Mouse (Mus musculus): ENCODE results near the gene Bach2.

Gene Bach2

GRCm38 (mm10) chr4:32355935-32356617, 117.5 kb downstream of the Bach2 start:
- in situ Hi-C loops (cut with MboI), result no loop called here

GRCm38 (mm10) chr4:32357996-32358600, 119.5 kb downstream of the Bach2 start:
- in situ Hi-C loops (cut with MboI), result no loop called here

DNA sequence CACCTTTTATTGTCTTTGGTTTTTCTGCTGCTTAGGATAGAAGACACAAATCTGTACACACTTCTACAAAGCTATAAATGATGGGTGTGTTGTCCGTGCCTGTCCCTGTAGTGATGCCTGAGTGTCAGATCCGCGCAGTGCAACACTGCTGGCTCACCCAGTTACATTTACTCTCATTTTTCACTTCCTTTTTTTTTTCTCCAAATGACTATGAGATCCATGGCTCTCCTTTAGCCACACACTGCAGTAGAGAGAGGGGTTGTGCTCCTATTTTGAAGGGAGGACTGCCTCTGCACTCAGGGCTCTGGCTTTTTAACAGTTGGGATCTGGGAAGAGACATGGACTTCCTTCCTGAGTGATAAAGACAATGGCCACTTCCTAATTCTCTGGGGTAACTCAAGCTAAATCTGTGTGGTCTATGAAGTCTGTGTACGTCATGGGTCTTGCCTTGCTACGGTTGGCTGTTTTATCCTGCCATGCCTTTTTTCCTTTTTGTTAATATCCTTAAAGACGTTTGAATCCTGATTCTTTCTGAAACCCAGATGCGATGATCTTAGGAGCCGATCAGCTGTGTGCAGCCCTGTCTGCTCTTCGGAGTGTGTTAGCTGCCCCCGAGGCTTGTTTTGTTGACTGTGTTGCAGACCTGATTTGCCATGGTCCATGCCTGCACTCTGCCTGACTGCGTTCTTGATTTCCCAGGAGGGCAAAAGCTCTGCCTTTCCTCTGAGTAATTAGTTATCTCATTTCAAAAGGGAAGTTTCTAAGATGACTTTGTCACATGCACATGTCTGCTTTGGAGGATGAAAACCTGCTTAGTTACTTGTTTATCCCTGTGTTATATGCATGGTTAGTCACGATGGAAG, 120.2 kb downstream of the Bach2 start:
- in situ Hi-C loops (cut with MboI), result no loop called here

DNA sequence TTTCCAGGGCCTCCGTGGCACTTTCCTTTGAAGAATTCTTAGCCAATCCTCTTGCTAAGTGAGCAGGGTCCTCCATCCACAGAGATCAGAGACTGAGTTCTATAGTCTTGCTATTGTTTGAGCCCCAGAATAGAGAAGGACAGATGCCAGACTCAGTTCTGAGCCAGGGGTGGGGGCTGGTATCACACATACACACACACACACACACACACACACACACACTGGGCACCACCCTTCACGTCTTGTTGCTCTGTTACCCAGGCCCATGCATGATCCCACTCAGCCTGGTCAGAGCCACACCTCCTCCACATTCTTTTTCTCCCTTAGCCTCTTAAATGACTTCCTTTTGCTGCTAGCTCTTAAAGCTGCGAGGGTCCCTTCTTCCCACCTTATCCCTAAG, 121.0 kb downstream of the Bach2 start:
- in situ Hi-C loops (cut with MboI), result no loop called here

DNA sequence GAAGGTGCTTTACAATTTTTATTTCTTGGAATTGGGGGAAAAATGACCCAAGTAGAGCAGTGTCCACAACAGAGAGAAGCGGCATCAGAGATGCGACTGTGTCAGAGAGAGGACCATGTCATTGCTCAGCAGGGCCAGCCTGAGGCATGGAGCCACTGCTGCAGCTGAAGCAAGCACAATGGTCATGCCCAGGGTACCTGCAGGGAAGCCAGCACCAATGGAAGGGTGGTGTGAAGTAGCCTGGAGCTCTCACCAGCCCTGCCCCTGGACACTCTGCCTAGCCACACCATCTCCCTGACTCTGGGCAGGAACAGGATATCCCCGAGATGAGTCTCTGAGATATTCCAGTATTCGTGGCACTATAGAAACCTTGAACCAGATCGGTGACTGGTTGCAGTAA, 121.9 kb downstream of the Bach2 start:
- in situ Hi-C loops (cut with MboI), result no loop called here

- in situ Hi-C loops (cut with MboI), result no loop called here
Observed at GRCm38 (mm10) chr4:32363488-32363984, 124.9 kb downstream of the Bach2 start.

DNA sequence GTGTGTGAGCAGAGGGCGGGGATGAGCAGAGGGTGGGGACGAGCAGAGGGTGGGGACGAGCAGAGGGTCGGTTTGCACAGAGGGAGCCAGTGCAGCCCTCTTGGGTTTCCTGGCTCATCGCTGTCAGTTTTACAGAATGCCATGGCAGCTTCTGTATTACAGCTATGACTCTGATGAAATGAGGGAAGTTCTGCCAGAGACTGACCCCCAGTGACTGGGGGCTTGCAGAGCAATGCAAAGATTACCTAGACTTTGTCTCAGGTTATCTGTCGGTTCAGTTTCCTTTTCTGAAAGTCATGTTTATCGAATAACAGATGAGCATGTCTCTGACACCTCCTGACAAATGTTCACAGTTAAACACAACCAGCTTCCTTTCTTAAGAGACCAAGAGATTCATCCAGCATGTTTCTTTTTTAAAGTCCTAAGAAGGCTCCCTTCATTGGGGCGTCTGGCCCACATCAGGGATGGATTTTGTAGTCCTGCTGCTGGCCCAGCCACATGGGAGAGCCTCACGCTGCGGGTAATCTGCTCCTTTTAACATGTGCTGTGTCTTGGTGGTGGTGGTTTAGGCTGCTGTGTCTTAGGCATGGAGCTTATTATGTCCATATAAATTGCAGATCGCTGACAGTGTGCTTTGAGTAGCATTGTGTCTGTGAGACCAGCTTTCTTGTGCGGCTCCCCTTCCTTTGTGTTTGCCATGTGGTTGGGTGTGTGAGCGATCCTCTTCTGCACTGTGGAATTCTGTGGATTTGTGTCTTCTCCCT, 126.7 kb downstream of the Bach2 start:
- in situ Hi-C loops (cut with MboI), result no loop called here

DNA sequence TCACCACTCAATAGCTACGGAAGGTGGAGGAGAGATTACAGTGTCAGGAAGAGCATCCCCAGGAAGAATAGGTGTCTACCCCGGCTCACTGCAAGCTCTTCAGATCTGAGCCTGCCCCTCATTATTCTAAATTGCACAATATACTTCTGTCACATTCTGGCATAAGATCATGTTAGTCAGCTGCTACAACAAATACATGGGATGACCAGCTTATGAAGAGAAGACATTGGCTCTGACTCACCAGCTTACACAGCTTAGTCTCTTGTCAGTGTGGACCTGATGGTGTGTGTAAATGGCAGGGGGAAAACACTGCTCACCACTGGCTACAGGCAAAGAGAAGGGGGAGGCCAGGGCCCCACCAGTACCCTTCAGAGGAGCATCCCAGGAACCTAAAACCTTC, 127.6 kb downstream of the Bach2 start:
- in situ Hi-C loops (cut with MboI), result no loop called here

DNA sequence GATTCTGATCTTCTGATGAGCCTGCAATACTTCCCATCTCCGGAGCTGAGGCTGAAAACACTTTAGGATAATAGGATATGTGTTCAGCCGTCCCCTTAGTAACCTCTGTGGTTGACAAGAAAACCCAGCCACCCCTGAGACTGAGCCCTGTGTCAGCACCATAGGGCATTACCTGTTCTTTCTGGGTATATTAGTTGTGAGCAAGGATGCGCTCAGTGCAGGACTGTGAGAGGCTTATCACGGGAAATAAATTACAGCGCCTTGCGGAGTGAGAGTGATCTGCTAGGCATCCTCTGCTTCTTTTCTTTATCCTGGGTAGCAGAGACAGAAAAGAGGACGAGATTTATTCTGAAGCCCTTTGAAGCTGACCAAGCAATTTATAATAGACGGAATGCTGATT, 129.7 kb downstream of the Bach2 start:
- in situ Hi-C loops (cut with MboI), result no loop called here

DNA sequence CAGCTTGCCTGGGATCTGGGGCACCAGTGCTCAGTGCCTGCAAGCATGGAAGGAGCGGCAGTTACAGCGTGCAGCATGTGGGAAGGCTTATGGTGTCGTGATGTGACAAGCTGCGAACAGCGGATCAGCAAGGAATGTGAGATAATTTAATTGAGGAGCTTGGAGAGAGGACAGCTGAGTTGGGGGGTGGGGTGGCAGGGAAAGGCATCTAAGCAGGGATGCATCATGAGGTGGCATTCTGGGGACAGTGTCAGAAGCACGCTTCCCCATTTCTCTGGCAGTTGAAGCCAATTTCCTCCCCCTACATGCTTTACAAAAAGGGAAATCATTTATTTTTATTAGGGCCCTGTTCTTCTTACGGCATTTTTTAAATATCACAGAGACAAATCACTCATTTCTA, 134.5 kb downstream of the Bach2 start:
- in situ Hi-C loops (cut with MboI), result no loop called here

GRCm38 (mm10) chr4:32373527-32373926, 134.9 kb downstream of the Bach2 start:
- in situ Hi-C loops (cut with MboI), result no loop called here

DNA sequence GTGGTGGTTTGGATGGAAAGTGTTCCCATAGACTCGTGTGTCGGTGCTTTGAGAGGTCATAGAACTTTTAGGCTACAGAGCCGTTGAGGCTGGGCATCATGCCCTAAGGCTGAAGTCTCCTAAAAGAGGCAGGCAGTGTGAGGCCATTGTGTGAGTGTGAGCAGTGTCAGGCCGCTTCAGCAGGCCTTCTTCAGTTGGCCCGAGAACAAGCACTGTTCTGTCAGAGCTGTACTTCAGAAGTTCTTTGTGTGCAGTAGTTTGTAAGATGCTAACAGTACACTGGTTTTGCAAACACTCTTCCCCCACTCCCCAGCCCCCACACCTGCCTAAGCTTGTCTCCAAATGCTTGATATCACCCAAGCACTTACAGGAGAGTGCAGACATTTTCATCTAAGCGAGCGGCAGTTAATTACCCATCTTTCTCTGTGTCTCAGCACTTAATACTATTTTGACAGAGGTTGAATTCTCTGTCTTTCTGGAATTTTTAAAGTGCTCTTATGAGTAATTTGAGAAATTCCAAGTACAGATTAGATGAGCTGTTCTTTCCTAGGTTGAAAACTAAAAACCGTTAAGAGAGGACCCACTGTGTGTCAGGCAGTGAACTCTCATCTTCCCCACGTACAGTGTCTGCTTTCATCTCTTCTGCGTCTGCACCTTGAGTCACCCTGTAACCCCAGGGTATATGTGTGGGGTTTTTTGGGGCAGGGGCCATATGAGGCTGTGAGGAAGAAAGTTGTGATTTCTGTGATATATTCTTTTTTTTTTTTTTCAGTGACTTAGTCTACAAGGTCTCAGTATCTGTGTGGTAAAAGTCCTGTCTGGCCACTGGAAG, 136.4 kb downstream of the Bach2 start:
- in situ Hi-C loops (cut with MboI), result no loop called here

- in situ Hi-C loops (cut with MboI), result no loop called here
Observed at GRCm38 (mm10) chr4:32375721-32376526, 137.3 kb downstream of the Bach2 start.

- in situ Hi-C loops (cut with MboI), result no loop called here
Observed at GRCm38 (mm10) chr4:32376527-32376948, 137.9 kb downstream of the Bach2 start.

DNA sequence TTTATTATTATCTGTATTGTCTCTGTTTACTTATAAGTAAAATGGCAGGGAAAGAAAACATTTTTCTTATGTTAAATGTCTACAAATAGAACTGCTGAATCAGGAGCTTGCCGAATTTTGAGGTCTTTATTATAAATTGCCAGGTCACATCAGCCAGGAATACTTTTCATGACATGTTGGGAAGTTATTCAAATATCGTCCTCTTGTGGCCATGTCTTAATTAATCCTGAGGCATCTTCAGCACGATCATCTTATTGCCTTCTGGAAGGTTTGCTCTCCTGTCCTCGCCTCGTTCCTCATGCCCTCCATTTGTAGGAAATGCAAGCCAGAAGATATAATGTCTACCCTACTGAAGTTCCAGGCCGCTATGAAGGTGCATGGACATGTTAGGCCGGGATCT, 140.5 kb downstream of the Bach2 start:
- in situ Hi-C loops (cut with MboI), result no loop called here

- in situ Hi-C loops (cut with MboI), result no loop called here
Observed at GRCm38 (mm10) chr4:32381666-32382381, 143.2 kb downstream of the Bach2 start.

GRCm38 (mm10) chr4:32385121-32385520, 146.5 kb downstream of the Bach2 start:
- in situ Hi-C loops (cut with MboI), result no loop called here

- in situ Hi-C loops (cut with MboI), result no loop called here
Observed at GRCm38 (mm10) chr4:32385623-32386022, 147.0 kb downstream of the Bach2 start.

DNA sequence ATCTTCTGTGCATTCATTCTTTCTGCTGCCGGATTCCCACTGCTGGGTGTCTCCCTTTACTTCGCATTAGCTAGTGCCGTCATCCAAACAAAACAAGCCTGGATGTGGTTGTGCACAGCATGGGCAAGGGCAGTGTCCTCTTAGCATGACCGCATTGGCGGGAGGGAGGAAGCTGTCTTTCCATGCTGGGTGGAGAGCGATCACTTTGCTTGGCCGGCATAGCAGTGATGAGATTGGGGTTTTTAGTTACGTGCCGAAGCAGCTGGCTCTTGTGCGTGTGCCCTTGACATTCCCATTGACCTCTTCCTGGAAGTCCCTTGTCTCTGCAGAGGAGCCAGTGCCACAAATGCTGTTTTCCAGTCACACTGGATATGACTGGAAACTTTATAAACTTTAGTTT, 147.7 kb downstream of the Bach2 start:
- in situ Hi-C loops (cut with MboI), result no loop called here

- in situ Hi-C loops (cut with MboI), result no loop called here
Observed at GRCm38 (mm10) chr4:32386931-32387330, 148.3 kb downstream of the Bach2 start.
